Mouse (Mus musculus) lung, postnatal 0 days (tissue): ENCODE data around the gene Hectd4. TPM values are rescaled to one million over a fixed set of nuclear protein-coding genes. Genes with fewer than 3 reads are reported as not detected.
A peak's percentile ranks its signal among the peaks of the same experiment; 100 is the strongest.

Source experiments
- ATAC-seq: fragments of 200-750 bp; cut with Nextera tagmentation; 2 replicates; pipeline ENCODE4 v1.8.0; 2017; ENCODE audit warnings: moderate library complexity
- DNase-seq: peaks from one replicate; pipeline ENCODE4 v3.0.0-alpha.2; 2016; ENCODE audit warnings: low spot score
- H3K27ac ChIP-seq: fragments of 300-500 bp; sonication (generic); 2 replicates; pipeline ENCODE4 v1.5.1; 2014; ENCODE audit warnings: antibody characterized with exemption, mild to moderate bottlenecking, low read length, mixed read lengths
- H3K27me3 ChIP-seq: fragments of 300-500 bp; sonication (generic); replicated peaks from 2 replicates; pipeline ENCODE4 v1.6.1; 2014; ENCODE audit warnings: low read length, mixed read lengths; ENCODE audit not compliant: insufficient read depth
- H3K36me3 ChIP-seq: fragments of 300-500 bp; sonication (generic); 2 replicates; pipeline ENCODE4 v1.6.1; 2014; ENCODE audit warnings: low read length, mixed read lengths; ENCODE audit not compliant: insufficient read depth
- H3K4me1 ChIP-seq: fragments of 300-500 bp; sonication (generic); 2 replicates; pipeline ENCODE4 v1.6.1; 2014; ENCODE audit warnings: antibody characterized with exemption, low read depth, low read length, mixed read lengths; ENCODE audit not compliant: insufficient read depth
- H3K4me2 ChIP-seq: fragments of 300-500 bp; sonication (generic); replicated peaks from 2 replicates; pipeline ENCODE4 v1.6.1; 2014; ENCODE audit warnings: low read depth, mild to moderate bottlenecking, low read length, moderate library complexity, mixed read lengths
- H3K4me3 ChIP-seq: fragments of 300-500 bp; sonication (generic); 2 replicates; pipeline ENCODE4 v1.5.1; 2014; ENCODE audit warnings: low read depth, low read length
- H3K9ac ChIP-seq: fragments of 300-500 bp; sonication (generic); replicated peaks from 2 replicates; pipeline ENCODE4 v1.6.1; 2014; ENCODE audit warnings: low read depth, mild to moderate bottlenecking
- H3K9me3 ChIP-seq: fragments of 300-500 bp; sonication (generic); 2 replicates; pipeline ENCODE4 v1.6.1; 2016; ENCODE audit warnings: low read length, mixed read lengths
- CTCF ChIP-seq: IDR thresholded peaks from 2 replicates; pipeline ENCODE4 v1.5.1; 2016; ENCODE audit warnings: antibody characterized with exemption, mild to moderate bottlenecking
- EP300 ChIP-seq: IDR thresholded peaks from 2 replicates; pipeline ENCODE4 v1.6.1; 2016; ENCODE audit warnings: antibody characterized with exemption, mild to moderate bottlenecking, control low read depth
- WGBS: fragments of 180-500 bp; shearing (Covaris S2); extraction: QIAGEN DNeasy Blood & Tissue Kit; methylation state at CpG from one replicate; pipeline ENCODE4 v1.1.7; 2014; 5-methylcytosine and 5-hydroxymethylcytosine counted together
- polyA plus RNA-seq: library from polyadenylated mRNA; unstranded; fragments of >200 nt; fragmentation: Nextera tagmentation; extraction: Ambion mirVana; gene quantifications from 2 replicates; pipeline ENCODE4 v1.2.1, GENCODE M21; 2015

The Hectd4 gene
- polyA plus RNA-seq, 1 experiment from 2014 or later: 2.5 TPM

- peak; percentile 74 for ATAC-seq
- H3K27ac ChIP-seq: no peak overlapping the region
Observed at GRCm38 (mm10) chr5:121236171-121236570, 16.2 kb downstream of the Hectd4 start.

GRCm38 (mm10) chr5:121238208-121238607 lies 18.2 kb downstream of the Hectd4 start:
- Histone ChIP-seq H3K27ac (no peak overlapping the region), H3K36me3 (no peaks in the 10 kb centered on the region), H3K9ac (no peak overlapping the region), H3K4me1 (no peaks in the 10 kb centered on the region), H3K9me3 (no peaks in the 10 kb centered on the region), H3K4me3 (no peak overlapping the region), H3K27me3 (no peaks in the 10 kb centered on the region), H3K4me2 (no peak overlapping the region)
- ATAC-seq: no peak
- no peak for TF ChIP-seq CTCF
- 70% methylated on average over 2 of the region's 2 CpGs for WGBS
- no peak for DNase-seq

More at GRCm38 (mm10) chr5:121236171-121236570, 16.2 kb downstream of the Hectd4 start:
- no peak overlapping the region for H3K4me3 ChIP-seq
- peak; percentile 49 for DNase-seq
- H3K27me3 ChIP-seq: no peaks in the 10 kb centered on the region
- TF ChIP-seq EP300: no peak
- TF ChIP-seq CTCF: no peak
- no peaks in the 10 kb centered on the region for H3K36me3 ChIP-seq
- H3K9me3 ChIP-seq: no peaks in the 10 kb centered on the region
- H3K9ac ChIP-seq: no peak overlapping the region
- H3K4me2 ChIP-seq: no peak overlapping the region
- H3K4me1 ChIP-seq: no peaks in the 10 kb centered on the region
- 32% methylated on average over 5 of the region's 5 CpGs for WGBS

GRCm38 (mm10) chr5:121239846-121240245 lies 19.8 kb downstream of the Hectd4 start:
- no peak overlapping the region for H3K9ac ChIP-seq
- H3K4me3 ChIP-seq: no peak overlapping the region
- H3K4me2 ChIP-seq: no peak overlapping the region
- H3K9me3 ChIP-seq: no peaks in the 10 kb centered on the region
- DNase-seq: no peak
- ATAC-seq: no peak
- H3K4me1 ChIP-seq: no peaks in the 10 kb centered on the region
- no peak overlapping the region for H3K27ac ChIP-seq
- WGBS: 75% methylated on average over 5 of the region's 5 CpGs
- H3K36me3 ChIP-seq: no peaks in the 10 kb centered on the region
- no peaks in the 10 kb centered on the region for H3K27me3 ChIP-seq
- TF ChIP-seq CTCF (no peak), EP300 (no peak)

- TF ChIP-seq CTCF: no peak
- TF ChIP-seq EP300: no peak
- Histone ChIP-seq H3K4me3 (no peak overlapping the region), H3K4me1 (no peaks in the 10 kb centered on the region), H3K27me3 (no peaks in the 10 kb centered on the region), H3K4me2 (no peak overlapping the region), H3K36me3 (no peaks in the 10 kb centered on the region), H3K9ac (no peak overlapping the region), H3K9me3 (no peaks in the 10 kb centered on the region), H3K27ac (no peak overlapping the region)
- ATAC-seq: no peak
- no peak for DNase-seq
Observed at GRCm38 (mm10) chr5:121241182-121241581, 21.2 kb downstream of the Hectd4 start.

GRCm38 (mm10) chr5:121242261-121242660 lies 22.2 kb downstream of the Hectd4 start:
- no peak overlapping the region for H3K4me2 ChIP-seq
- no peak overlapping the region for H3K9ac ChIP-seq
- no peak for DNase-seq
- H3K27me3 ChIP-seq: no peaks in the 10 kb centered on the region
- H3K9me3 ChIP-seq: no peaks in the 10 kb centered on the region
- H3K4me3 ChIP-seq: no peak overlapping the region
- no peaks in the 10 kb centered on the region for H3K4me1 ChIP-seq
- no peak overlapping the region for H3K27ac ChIP-seq
- TF ChIP-seq CTCF (no peak), EP300 (no peak)
- WGBS: 39% methylated on average over 1 of the region's 1 CpGs
- H3K36me3 ChIP-seq: no peaks in the 10 kb centered on the region
- no peak for ATAC-seq

GRCm38 (mm10) chr5:121242701-121243100 lies 22.7 kb downstream of the Hectd4 start:
- H3K27ac ChIP-seq: no peak overlapping the region
- H3K4me2 ChIP-seq: no peak overlapping the region
- 73% methylated on average over 1 of the region's 1 CpGs for WGBS
- ATAC-seq: peak; percentile 14; the same call in 1 of the 2 replicates
- no peaks in the 10 kb centered on the region for H3K4me1 ChIP-seq
- H3K9ac ChIP-seq: no peak overlapping the region
- H3K4me3 ChIP-seq: no peak overlapping the region
- no peaks in the 10 kb centered on the region for H3K27me3 ChIP-seq
- no peaks in the 10 kb centered on the region for H3K36me3 ChIP-seq
- DNase-seq: no peak
- no peaks in the 10 kb centered on the region for H3K9me3 ChIP-seq
- TF ChIP-seq CTCF (no peak), EP300 (no peak)
